Mouse (Mus musculus): ENCODE measurements around the gene Reg3a. TPM values are rescaled to one million over a fixed set of nuclear protein-coding genes. Genes with fewer than 3 reads are reported as not detected.

Gene Reg3a
- polyA plus RNA-seq, 1 experiment: not detected

GRCm38 (mm10) chr6:78425497-78425896, 45.0 kb downstream of the Reg3a start:
- Histone ChIP-seq H3K4me3 (replicated peaks; ENCODE audit: insufficient read depth, low read depth, low read length) (no peak overlapping the region), H3K27ac (ENCODE audit: insufficient read depth, low read length) (no peak overlapping the region), H3K4me1 (ENCODE audit: control insufficient read depth, insufficient read depth, low read length) (no peaks in the 10 kb centered on the region), H3K27me3 (ENCODE audit: control insufficient read depth, insufficient read depth, low read length) (no peaks in the 10 kb centered on the region)
- DNase-seq: no peak
- WGBS: 51% methylated on average over 3 of the region's 3 CpGs
- TF ChIP-seq POLR2A (IDR thresholded peaks at IDR 0.05; ENCODE audit: borderline replicate concordance, insufficient read depth, low read length) (no peak), CTCF (IDR thresholded peaks at IDR 0.05; ENCODE audit: borderline replicate concordance, insufficient read depth, low read depth, low read length) (no peak)

Other genes starting within 250 kb of the Reg3a start
- 0.62 TPM in 1 of 2 replicates, not detected in the other for gene Reg3b, start 10.1 kb upstream of the Reg3a start, polyA plus RNA-seq (2012; rRNA removed)
- not detected in 2 replicates for gene Reg3d, start 1.8 kb upstream of the Reg3a start, polyA plus RNA-seq (2012; rRNA removed)
- not detected in 2 replicates for gene Reg2, start 14.9 kb downstream of the Reg3a start, polyA plus RNA-seq (2012; rRNA removed)
- gene Reg1, start 42.0 kb downstream of the Reg3a start, polyA plus RNA-seq (2012; rRNA removed): not detected in 2 replicates
- gene Reg3g, start 88.2 kb downstream of the Reg3a start, polyA plus RNA-seq (2012; rRNA removed): 0.20 and 0.25 TPM in 2 replicates

Data from cerebellum, adult 2 months (tissue).